Mouse (Mus musculus) midbrain, embryonic 12.5 days (tissue): Measurements from ENCODE around the gene Gm20431. TPM values are rescaled to one million over a fixed set of nuclear protein-coding genes. Genes with fewer than 3 reads are reported as not detected.

ENCODE experiments used
- ATAC-seq: fragments of 200-750 bp; cut with Nextera tagmentation; 2 replicates; pipeline ENCODE4 v1.8.0; 2017; ENCODE audit warnings: low read depth, moderate TSS enrichment, moderate library complexity; ENCODE audit not compliant: low FRiP score
- H3K27ac ChIP-seq: fragments of 300-500 bp; sonication (generic); replicated peaks from 2 replicates; pipeline ENCODE4 v1.5.1; 2016; ENCODE audit warnings: mild to moderate bottlenecking
- H3K27me3 ChIP-seq: fragments of 300-500 bp; sonication (generic); 2 replicates; pipeline ENCODE4 v1.6.1; 2016; ENCODE audit warnings: mild to moderate bottlenecking
- H3K36me3 ChIP-seq: fragments of 300-500 bp; sonication (generic); 2 replicates; pipeline ENCODE4 v1.6.1; 2016
- H3K4me1 ChIP-seq: fragments of 300-500 bp; sonication (generic); 2 replicates; pipeline ENCODE4 v1.6.1; 2016
- H3K4me2 ChIP-seq: fragments of 300-500 bp; sonication (generic); replicated peaks from 2 replicates; pipeline ENCODE4 v1.6.1; 2016; ENCODE audit warnings: mild to moderate bottlenecking, moderate library complexity
- H3K4me3 ChIP-seq: fragments of 300-500 bp; sonication (generic); 2 replicates; pipeline ENCODE4 v1.5.1; 2016; ENCODE audit warnings: mild to moderate bottlenecking
- H3K9ac ChIP-seq: fragments of 300-500 bp; sonication (generic); replicated peaks from 2 replicates; pipeline ENCODE4 v1.6.1; 2016; ENCODE audit warnings: mild to moderate bottlenecking, moderate library complexity
- H3K9me3 ChIP-seq: fragments of 300-500 bp; sonication (generic); 2 replicates; pipeline ENCODE4 v1.6.1; 2016; ENCODE audit warnings: mild to moderate bottlenecking
- WGBS: fragments of 180-500 bp; shearing (Covaris S2); methylation state at CpG from one replicate; pipeline ENCODE4 v1.1.7; 2016; 5-methylcytosine and 5-hydroxymethylcytosine counted together
- polyA plus RNA-seq: library from polyadenylated mRNA; unstranded; fragments of >200 nt; fragmentation: Nextera tagmentation; extraction: Ambion mirVana; gene quantifications from 2 replicates; pipeline ENCODE4 v1.2.1, GENCODE M21; 2016

The Gm20431 gene
- polyA plus RNA-seq, 1 experiment from 2014 or later, result 9.1 TPM

GRCm38 (mm10) chr2:167633537-167633872, 27.8 kb downstream of the Gm20431 start:
- Histone ChIP-seq H3K36me3 (0 out of 2 replicates have a peak, but pooled peaks cover 9% of the 10 kb centered on the region), H3K4me3 (no peak overlapping the region), H3K9me3 (no peaks in the 10 kb centered on the region), H3K27me3 (no peaks in the 10 kb centered on the region), H3K4me2 (peak overlapping the region; percentile 46; the same call in 1 of the 2 replicates), H3K9ac (no peak overlapping the region), H3K27ac (no peak overlapping the region), H3K4me1 (peaks cover 31% of the 10 kb centered on the region)
- no peak for ATAC-seq
- WGBS, result 90% methylated on average over 6 of the region's 6 CpGs

GRCm38 (mm10) chr2:167632731-167633536, 28.4 kb downstream of the Gm20431 start:
- Histone ChIP-seq H3K4me3 (peak overlapping the region; percentile 96), H3K27me3 (no peaks in the 10 kb centered on the region), H3K36me3 (0 out of 2 replicates have a peak, but pooled peaks cover 14% of the 10 kb centered on the region), H3K9me3 (no peaks in the 10 kb centered on the region), H3K4me1 (peaks cover 34% of the 10 kb centered on the region), H3K9ac (peak overlapping the region; percentile 97; the same call in 1 of the 2 replicates), H3K4me2 (peak overlapping the region; percentile 93), H3K27ac (peak overlapping the region; percentile 90)
- WGBS, result 85% methylated on average over 12 of the region's 12 CpGs
- no peak for ATAC-seq

DNA sequence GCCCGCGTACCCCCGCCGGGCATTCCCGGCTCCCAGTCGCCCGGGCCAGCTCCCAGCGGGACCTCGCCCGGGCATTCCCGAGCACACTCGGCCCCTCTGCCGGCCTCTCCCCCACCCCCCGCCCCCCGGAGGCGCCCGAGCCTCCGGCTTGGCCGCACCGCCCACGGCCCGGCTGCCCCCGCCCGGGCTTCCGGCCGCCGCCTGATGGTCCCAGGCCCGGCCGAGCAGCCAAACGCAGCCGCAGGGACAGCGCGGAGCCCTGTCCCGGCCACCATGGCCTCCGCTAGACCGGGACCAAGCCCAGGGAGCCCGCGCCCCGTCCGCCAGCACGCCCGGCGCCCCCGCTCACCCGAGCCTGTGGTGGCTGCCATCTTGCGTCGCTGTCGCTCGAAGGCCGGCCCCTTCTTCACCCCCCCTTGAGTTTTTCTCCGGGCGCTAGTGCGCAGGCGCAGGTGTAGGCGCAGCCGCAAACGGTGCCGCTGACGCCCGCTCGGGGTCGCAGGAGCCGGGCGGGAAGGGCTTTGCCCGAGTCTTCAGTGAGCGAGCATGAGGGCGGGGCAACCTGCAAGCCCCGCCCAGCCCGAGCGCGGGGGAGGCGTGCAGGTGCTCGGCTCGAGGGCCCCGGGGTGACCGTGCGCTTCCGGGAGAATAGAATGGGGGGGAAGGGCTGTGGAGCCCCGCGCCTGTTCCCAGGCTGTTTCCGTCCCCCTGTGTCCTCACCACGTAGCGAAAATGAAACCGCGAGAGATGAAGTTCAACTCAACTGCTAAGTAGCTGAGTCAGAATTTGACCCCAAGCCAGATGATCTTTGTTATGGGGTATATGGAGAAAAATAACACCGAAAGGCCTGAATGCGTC, 29.5 kb downstream of the Gm20431 start, which contains the start of gene Ube2v1:
Gene Ube2v1 (minus strand): TSS at position 505 of the 858 bp plus-strand sequence.
- Histone ChIP-seq H3K9me3 (no peaks in the 10 kb centered on the region), H3K4me3 (peak within 1 kb of the TSS; percentile 96), H3K9ac (peak within 1 kb of the TSS; percentile 97), H3K27me3 (no peaks in the 10 kb centered on the region), H3K4me2 (peak within 1 kb of the TSS; percentile 93), H3K4me1 (peaks cover 41% of the 10 kb centered on the region), H3K36me3 (0 out of 2 replicates have a peak, but pooled peaks cover 22% of the 10 kb centered on the region), H3K27ac (peak within 1 kb of the TSS; percentile 90)
- under 1% methylated on average over 81 of the region's 87 CpGs for WGBS
- ATAC-seq, result peak; percentile 82

- under 1% methylated on average over 26 of the region's 31 CpGs for WGBS
- peak overlapping the region; percentile 93 for H3K4me2 ChIP-seq
- peak; percentile 42; the same call in 1 of the 2 replicates for ATAC-seq
- H3K9me3 ChIP-seq, result no peaks in the 10 kb centered on the region
- peaks cover 41% of the 10 kb centered on the region for H3K4me1 ChIP-seq
- H3K9ac ChIP-seq, result peak overlapping the region; percentile 97
- H3K36me3 ChIP-seq, result 0 out of 2 replicates have a peak, but pooled peaks cover 22% of the 10 kb centered on the region
- no peaks in the 10 kb centered on the region for H3K27me3 ChIP-seq
- peak overlapping the region; percentile 96 for H3K4me3 ChIP-seq
- H3K27ac ChIP-seq, result peak overlapping the region; percentile 90
Observed at GRCm38 (mm10) chr2:167631181-167631590, 30.1 kb downstream of the Gm20431 start.

- 0 out of 2 replicates have a peak, but pooled peaks cover 22% of the 10 kb centered on the region for H3K36me3 ChIP-seq
- peak overlapping the region; percentile 93 for H3K4me2 ChIP-seq
- H3K9ac ChIP-seq, result peak overlapping the region; percentile 97
- H3K27ac ChIP-seq, result no peak overlapping the region
- H3K4me1 ChIP-seq, result peaks cover 43% of the 10 kb centered on the region
- WGBS, result 84% methylated on average over 5 of the region's 5 CpGs
- H3K27me3 ChIP-seq, result no peaks in the 10 kb centered on the region
- H3K9me3 ChIP-seq, result no peaks in the 10 kb centered on the region
- ATAC-seq, result no peak
- H3K4me3 ChIP-seq, result peak overlapping the region; percentile 96
Observed at GRCm38 (mm10) chr2:167630421-167630820, 30.9 kb downstream of the Gm20431 start.

GRCm38 (mm10) chr2:167629665-167630209, 31.6 kb downstream of the Gm20431 start:
- 74% methylated on average over 11 of the region's 11 CpGs for WGBS
- ATAC-seq, result no peak
- Histone ChIP-seq H3K9ac (peak overlapping the region; percentile 97), H3K4me2 (peak overlapping the region; percentile 1; the same call in 1 of the 2 replicates), H3K27ac (no peak overlapping the region), H3K36me3 (0 out of 2 replicates have a peak, but pooled peaks cover 22% of the 10 kb centered on the region), H3K4me1 (peaks cover 46% of the 10 kb centered on the region), H3K9me3 (no peaks in the 10 kb centered on the region), H3K27me3 (no peaks in the 10 kb centered on the region), H3K4me3 (0 out of 2 replicates have a peak overlapping the region, but pooled peaks have one; percentile 96)

- 75% methylated on average over 4 of the region's 4 CpGs for WGBS
- Histone ChIP-seq H3K9me3 (no peaks in the 10 kb centered on the region), H3K4me2 (no peak overlapping the region), H3K36me3 (0 out of 2 replicates have a peak, but pooled peaks cover 22% of the 10 kb centered on the region), H3K4me1 (peaks cover 46% of the 10 kb centered on the region), H3K4me3 (no peak overlapping the region), H3K9ac (no peak overlapping the region), H3K27me3 (no peaks in the 10 kb centered on the region), H3K27ac (peak overlapping the region; percentile 20)
- no peak for ATAC-seq
Observed at GRCm38 (mm10) chr2:167628872-167629271, 32.4 kb downstream of the Gm20431 start.

GRCm38 (mm10) chr2:167627019-167627418, 34.3 kb downstream of the Gm20431 start:
- H3K27me3 ChIP-seq, result no peaks in the 10 kb centered on the region
- H3K4me2 ChIP-seq, result no peak overlapping the region
- H3K27ac ChIP-seq, result no peak overlapping the region
- H3K4me3 ChIP-seq, result no peak overlapping the region
- 85% methylated on average over 7 of the region's 7 CpGs for WGBS
- H3K9me3 ChIP-seq, result no peaks in the 10 kb centered on the region
- no peak for ATAC-seq
- H3K9ac ChIP-seq, result no peak overlapping the region
- H3K4me1 ChIP-seq, result peaks cover 41% of the 10 kb centered on the region
- H3K36me3 ChIP-seq, result 0 out of 2 replicates have a peak, but pooled peaks cover 22% of the 10 kb centered on the region

DNA sequence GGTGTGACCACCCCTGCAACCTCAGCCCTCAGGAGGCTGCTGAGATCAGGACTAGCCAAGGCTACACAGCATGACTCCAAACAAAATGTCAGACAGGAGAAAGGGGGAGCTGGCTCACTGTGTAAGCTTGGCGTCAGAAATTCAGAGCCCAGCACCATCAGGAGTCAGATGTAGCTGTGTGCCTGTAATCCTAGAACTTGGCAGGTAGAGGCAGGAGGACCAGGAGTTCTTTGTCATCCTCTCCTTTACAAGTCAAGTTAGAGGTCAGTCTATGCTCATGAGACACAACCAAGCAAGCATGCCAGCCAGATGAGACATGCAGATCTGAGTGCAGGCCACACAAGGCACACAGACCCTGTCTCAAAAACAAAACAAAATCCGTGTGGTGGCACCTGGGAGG, 35.6 kb downstream of the Gm20431 start:
- Histone ChIP-seq H3K9ac (no peak overlapping the region), H3K9me3 (no peaks in the 10 kb centered on the region), H3K27me3 (no peaks in the 10 kb centered on the region), H3K4me3 (no peak overlapping the region), H3K4me2 (no peak overlapping the region), H3K4me1 (peaks cover 40% of the 10 kb centered on the region), H3K27ac (no peak overlapping the region), H3K36me3 (0 out of 2 replicates have a peak, but pooled peaks cover 22% of the 10 kb centered on the region)
- 65% methylated on average over 2 of the region's 2 CpGs for WGBS
- ATAC-seq, result no peak

GRCm38 (mm10) chr2:167624368-167625075, 36.8 kb downstream of the Gm20431 start:
- WGBS, result 92% methylated on average over 5 of the region's 6 CpGs
- ATAC-seq, result no peak

DNA sequence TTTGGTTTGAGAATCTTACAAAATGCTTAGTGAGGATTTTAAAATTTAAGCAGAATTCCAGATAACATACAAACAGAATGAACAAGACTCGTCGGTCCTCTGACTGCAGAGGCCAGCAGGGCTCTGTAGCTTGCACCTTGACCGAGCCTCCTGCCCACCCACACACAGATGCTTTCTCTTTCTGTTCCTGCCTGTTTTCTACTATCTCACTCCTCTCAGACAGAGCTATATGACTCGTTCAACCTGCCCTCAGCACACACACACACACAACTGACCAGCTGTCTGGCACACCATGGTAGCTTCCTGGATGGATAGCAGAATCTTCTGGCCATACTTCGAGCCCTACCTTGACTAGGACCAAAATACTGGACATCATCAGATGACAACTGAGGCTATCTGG, 38.3 kb downstream of the Gm20431 start:
- ATAC-seq, result no peak
- Histone ChIP-seq H3K9me3 (no peaks in the 10 kb centered on the region), H3K27ac (no peak overlapping the region), H3K36me3 (0 out of 2 replicates have a peak, but pooled peaks cover 8% of the 10 kb centered on the region), H3K4me1 (peaks cover 24% of the 10 kb centered on the region; the same call in 1 of the 2 replicates), H3K27me3 (no peaks in the 10 kb centered on the region), H3K4me2 (no peak overlapping the region), H3K4me3 (no peak overlapping the region), H3K9ac (no peak overlapping the region)
- 84% methylated on average over 5 of the region's 5 CpGs for WGBS

More at GRCm38 (mm10) chr2:167624368-167625075, 36.8 kb downstream of the Gm20431 start:
- H3K36me3 ChIP-seq, result 0 out of 2 replicates have a peak, but pooled peaks cover 22% of the 10 kb centered on the region
- no peaks in the 10 kb centered on the region for H3K9me3 ChIP-seq
- no peak overlapping the region for H3K4me2 ChIP-seq
- H3K4me3 ChIP-seq, result no peak overlapping the region
- no peaks in the 10 kb centered on the region for H3K27me3 ChIP-seq
- H3K9ac ChIP-seq, result no peak overlapping the region
- no peak overlapping the region for H3K27ac ChIP-seq
- peaks cover 28% of the 10 kb centered on the region for H3K4me1 ChIP-seq
